Mouse (Mus musculus): Measurements from ENCODE around the gene Bcorl1.

GRCm38 (mm10) chrX:48314530-48315079 lies 26.6 kb upstream of the Bcorl1 start:
- TF ChIP-seq CTCF (conservative IDR thresholded peaks at IDR 0.05; ENCODE audit: insufficient read depth, insufficient read length, low read depth, low read length), result no peak
- peak; percentile 70 for TF ChIP-seq POLR2A (IDR thresholded peaks at IDR 0.05; ENCODE audit: low read depth, low read length)
